Mouse (Mus musculus) c-Kit-positive CD71-positive TER-119-negative erythroid progenitor cells, embryonic 14.5 days (primary cell): Measurements from ENCODE around the gene Myod1.

Source experiments
- DNase-seq: peaks from one replicate; pipeline ENCODE4 v3.0.0-alpha.2; 2013; ENCODE audit warnings: low read depth

Myod1 gene

DNA sequence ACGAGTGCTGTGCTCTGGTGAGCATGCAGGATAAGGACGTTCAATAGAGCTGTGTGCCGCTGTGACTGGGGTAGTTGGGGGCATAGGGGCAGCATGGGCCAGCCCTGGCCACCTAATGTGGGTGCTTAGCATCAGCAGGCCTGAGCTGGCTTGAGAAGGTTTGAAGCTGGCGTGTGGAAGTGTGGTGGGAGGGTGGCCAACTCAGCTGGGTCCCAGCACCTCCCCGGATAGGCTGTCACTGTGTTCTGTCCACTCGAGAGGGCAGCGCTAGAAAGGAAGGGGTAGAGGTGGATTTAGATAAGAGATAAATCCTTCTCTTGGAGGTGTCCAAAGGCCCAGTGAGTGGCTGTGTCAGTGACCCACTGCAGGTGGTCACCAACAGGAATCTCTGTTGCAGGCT is 41.2 kb downstream of the Myod1 start:
- DNase-seq = no peak

DNA sequence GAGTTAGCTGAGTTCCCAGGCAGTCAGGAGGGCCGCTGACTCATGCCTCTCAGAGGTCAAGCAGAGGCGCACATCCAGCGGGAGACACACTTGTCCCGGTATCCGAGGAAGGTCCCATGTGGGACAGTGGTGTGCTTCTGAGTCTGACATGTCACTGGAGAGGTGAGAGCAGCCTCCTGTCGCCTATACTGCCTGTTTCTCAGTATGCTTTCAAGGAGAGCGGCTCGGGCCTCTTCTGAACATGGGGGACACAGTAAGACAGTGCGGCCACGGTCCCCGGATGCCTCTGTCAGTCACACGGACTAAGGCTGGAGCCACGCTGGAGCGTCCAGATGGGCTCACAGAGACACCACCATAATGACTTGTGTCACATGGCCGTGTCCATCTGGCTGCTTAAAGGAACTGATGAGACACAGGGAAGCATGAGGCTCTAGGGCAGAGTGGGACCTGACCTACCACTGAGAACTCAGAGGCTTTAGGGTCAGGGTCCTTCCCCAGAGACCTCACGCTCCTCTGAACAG is 41.9 kb downstream of the Myod1 start:
- no peak for DNase-seq

DNA sequence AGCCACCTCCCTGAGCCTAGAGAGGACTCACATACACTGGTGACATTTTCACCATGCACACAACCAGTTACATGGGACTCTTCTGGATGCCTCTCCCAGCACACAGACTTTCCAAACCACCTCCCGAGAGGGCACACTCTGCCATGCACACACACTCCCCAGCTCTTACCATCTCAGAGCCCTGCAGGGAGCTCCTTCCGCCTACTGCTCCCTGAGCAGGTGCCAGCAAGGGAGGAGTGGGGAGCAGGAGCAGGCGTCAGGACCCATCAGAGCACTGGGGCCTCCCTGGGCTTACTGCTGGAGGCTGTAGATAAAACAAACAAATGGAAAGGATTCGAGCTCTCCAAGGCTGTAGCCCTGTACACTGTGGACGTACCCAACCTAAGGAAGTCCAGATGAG is 45.3 kb downstream of the Myod1 start:
- no peak for DNase-seq

DNA sequence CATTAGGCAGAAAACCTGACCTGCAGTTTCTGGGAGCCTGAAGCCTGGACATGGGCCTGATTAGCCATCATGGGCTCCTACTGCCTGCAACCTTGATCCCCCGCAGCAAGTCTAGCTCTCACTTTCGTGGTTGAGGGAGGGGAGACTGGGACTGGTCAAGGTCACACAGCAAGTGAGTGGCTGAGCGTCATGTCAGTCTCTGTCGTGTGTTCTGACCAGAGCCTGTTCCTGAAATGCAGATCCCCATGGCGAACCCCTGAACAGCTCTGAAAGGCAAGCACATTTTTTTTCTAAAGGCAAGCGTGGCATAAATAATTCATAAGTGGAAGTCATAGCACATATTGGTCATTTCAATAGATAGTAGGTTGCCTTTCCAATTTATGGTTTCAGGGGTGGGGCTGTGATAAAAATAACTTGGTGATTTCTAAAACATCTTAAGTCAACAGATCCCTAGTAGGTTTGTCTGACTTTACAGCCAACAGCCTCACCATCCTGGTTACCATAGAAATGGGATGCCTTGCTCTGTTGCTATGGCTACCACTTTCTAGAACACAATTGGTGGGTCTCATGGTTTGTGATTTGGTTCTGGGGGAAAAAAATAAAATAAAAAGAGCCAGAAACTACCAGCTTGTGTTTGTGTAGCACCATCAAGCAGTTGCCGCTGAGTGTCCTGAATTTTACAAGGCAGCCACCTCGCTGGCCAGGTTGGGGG is 45.9 kb downstream of the Myod1 start:
- no peak for DNase-seq

GRCm38 (mm10) chr7:46422764-46423412 is 46.6 kb downstream of the Myod1 start:
- DNase-seq = peak; percentile 4

DNA sequence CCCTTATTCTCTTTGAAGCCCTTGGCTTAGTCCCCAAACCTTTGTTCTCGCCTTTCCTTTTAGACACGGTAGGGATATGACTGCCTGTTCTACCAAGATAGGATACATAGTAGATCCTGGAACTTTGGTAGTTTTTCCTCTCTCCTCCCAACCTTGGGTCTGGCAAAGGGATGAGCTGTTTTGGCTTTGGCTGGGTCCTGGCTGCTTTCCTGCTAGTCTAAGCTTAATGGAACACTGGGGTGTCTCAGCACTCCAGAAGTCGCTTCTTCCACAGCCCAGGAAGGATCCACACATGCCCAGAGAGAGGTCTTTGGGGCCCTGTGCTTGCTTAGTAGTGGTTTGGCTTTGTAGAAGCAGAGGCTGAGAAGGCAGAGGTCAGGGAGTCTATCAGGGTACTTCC is 47.7 kb downstream of the Myod1 start:
- DNase-seq = no peak

DNA sequence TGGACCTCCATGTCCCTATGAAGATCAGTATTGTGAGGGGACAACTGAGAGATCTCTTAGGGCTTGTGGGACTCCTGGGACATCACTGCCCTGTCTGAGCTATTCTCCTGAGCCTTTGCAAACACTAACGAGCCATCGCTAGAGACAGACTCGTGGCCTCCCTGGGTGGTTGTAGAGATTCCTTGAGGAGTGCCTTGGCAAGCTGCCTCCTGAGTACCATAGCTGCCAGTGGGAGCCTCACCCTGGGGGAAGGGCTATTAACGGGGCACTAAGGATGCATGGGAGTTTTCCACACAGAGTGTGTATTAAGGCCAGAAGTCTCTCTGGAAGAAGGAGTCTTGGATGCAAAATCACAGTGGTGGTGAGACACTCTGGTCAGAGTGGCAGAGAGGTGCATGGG is 48.7 kb downstream of the Myod1 start:
- no peak for DNase-seq
